Mouse (Mus musculus) olfactory bulb, adult 2 months (tissue): ENCODE data around the gene Pm20d1.

Experiments used
- CTCF ChIP-seq: fragments of 200-500 bp; IDR thresholded peaks from 2 replicates; pipeline ENCODE4 v1.5.1; 2012; ENCODE audit warnings: low read depth, mild to moderate bottlenecking, low read length, moderate library complexity; ENCODE audit not compliant: insufficient read depth
- POLR2A ChIP-seq: fragments of 200-500 bp; IDR thresholded peaks from 2 replicates; pipeline ENCODE4 v1.6.1; 2012; ENCODE audit warnings: mild to moderate bottlenecking, low read depth, low read length, moderate library complexity; ENCODE audit not compliant: insufficient read depth

GRCm38 (mm10) chr1:131764581-131765338 is 32.4 kb upstream of the Pm20d1 start:
- TF ChIP-seq POLR2A (no peak), CTCF (no peak)
